Mouse (Mus musculus) urinary bladder, postnatal 36 days (tissue): ENCODE measurements around the gene Pih1d1.
"Not testable (repeated sequence)": the region's sequence is repeated elsewhere in the genome, so short reads cannot be mapped to it uniquely, and the experiment has no call there.

Experiments
- DNase-seq, 2 experiments: peaks; one replicate each; pipeline ENCODE4 v3.0.0; 2022; ENCODE audit warnings: low spot score in 2 of 2, mixed read lengths in 1 of 2

Gene Pih1d1

DNA sequence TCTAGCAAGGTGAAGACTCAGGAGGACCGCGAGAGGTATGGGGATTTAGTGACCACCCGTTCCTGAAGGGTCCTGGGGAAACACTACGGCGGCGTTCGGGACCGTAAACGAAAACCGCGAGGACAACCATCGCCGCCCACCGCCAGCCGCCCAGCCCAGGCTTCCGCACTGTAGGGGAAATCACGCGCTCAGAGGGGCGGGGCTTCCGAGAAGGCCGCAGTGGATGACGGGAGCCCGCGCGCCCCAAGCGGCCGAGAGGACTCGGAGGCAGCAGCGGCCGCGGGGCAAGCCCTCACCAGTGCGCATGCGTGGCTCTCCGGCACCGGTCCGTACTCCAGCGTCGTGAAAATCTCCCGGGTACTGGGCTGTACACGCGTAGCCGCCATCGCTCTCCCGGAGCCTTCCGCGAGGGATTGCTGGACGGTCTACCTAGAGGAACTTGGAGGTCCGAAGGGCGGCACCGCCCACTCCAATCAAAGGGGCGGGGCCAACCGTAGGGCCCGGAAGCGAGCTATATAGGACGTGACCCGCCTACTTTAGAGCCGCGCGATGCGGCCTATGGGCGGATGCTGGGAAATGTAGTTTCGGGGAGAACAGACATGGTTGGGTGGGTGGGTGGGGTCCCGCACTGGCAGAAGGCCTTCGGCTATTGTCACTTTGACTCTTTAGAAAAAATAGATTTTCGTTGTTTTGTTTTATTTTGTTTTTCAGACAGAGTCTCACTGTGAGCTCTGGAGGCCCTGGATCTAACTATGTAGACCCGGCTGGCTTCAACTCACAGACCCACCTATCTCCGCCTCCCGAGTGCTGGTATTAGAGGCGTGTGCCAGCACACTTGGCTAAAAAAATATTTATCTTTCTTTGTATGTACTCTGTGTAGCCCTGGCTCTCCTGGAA is at the start of gene Pih1d1, which contains the start of gene Aldh16a1:
TSS of gene Pih1d1 (plus strand) at position 208 of the 897 bp plus-strand sequence.
TSS of gene Aldh16a1 (minus strand) at position 489 of the 897 bp plus-strand sequence.
- peak; percentile 96 to 97 for DNase-seq

DNA sequence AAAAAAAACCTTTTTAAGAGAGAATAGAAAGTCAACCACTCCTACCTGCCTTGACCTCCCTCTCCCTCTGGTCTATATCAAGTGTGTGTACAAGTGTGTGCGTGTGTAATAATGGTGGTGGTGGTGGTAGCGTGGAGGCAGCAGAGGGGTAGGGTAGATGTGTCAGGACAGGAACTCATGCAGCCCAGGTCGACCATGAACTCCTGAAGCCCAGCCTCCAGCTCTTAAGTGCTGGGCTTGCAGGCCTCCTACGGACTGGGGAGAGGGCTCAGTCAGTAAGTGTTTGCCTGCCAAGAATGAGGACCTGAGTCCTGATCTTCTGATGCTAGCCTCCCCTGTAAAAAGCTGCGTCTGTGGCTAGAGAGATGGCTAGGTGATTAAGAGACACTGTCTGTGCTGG is 49.2 kb upstream of the Pih1d1 start:
- DNase-seq: no peak

DNA sequence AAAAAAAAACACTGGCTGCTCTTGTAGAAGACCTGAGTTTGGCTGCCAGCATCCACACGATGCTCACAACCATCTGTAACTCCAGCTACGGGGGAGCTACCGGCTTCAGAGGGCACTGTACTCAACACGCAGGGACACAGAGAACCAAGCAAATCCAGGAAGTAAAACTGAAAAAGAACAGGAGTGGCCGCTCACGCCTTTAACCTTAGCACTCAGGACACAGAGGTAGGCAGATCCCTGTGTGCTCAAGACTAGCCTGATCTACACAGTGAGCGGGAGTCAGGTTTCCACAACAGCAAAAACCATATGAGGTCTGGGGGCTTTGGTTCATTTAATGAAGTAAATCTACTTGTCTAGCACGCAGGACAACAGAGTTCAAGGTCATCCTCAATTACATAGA is 48.6 kb upstream of the Pih1d1 start:
- no peak for DNase-seq

DNA sequence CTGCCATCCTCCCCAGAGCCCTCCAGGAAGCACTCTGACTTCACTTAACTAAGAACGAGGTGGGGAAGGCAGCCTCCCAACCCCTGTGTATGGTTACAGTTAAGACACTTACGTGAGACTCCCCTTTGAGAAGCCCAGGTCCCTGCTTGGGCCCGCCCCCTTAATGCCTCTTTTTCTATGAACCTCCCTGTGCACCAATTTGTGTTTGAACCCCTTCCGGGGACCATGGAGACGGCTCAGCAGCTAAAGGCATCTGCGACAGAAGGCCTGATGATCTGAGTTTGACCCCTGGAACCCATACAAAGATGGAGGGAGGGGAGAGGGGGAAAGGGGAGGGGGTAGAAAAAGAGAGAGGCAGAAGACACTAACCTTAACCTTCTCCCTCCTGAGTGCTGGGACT is 47.7 kb upstream of the Pih1d1 start:
- no peak for DNase-seq

DNA sequence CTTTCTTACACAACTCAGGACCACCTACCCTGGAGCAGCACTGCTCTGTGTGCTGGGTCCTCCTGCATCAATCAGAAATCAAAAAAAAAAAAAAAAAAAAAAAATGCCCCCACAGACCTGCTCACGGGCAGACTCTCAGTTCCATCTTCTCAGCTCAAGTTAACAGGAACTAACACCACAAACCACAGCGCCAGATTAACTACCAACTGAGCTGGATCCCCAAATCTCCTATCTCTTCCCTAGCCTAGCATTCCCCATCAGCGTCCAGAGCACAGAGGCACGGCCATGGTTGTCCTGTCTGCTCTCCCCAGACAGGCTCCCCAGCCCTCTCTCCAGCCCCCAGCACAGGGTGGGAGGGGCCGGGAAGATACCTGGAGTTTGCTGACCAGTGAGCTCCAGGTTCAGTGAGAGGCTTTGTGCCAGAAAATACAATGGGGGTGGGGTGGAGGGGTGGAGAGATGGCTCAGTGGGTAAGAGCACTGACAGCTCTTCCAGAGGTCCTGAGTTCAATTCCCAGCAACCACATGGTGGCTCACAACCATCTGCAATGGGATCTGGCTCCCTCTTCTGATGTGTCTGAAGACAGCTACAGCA is 47.0 kb upstream of the Pih1d1 start:
- no peak for DNase-seq

DNA sequence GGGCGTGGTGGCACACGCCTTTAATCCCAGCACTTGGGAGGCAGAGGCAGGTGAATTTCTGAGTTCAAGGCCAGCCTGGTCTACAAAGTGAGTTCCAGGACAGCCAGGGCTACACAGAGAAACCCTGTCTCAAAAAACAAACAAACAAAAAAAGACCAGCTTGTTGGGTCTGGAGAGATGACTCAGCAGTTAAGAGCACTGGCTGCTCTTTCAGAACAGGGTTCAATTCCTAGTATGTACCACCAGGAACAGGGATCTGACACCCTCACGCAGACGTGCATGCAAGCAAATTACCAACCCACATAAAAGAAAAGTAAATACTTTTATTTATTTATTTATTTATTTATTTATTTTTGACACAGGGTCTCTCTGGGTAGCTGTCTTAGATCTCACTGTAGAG is 44.0 kb upstream of the Pih1d1 start:
- DNase-seq: not testable (repeated sequence)

DNA sequence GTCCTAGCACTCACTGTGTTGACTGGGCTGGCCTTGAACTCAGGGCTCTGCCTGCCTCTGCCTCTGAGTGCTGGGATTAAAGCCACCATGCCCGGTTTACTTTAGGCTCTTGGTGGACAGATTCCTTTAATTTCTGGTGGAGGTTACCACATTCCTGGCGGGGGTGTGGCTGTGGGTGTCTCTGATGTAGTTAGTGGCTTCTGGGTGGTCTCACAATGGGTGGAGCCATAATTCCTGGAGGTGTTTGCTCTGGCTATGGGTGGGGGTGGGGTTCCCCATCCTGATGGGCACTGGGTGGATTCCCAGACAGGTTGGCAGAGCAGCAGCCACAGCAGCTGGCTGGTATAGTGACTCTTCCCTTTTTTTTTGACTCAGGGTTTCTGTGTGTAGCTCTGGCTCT is 42.2 kb upstream of the Pih1d1 start:
- no peak for DNase-seq

DNA sequence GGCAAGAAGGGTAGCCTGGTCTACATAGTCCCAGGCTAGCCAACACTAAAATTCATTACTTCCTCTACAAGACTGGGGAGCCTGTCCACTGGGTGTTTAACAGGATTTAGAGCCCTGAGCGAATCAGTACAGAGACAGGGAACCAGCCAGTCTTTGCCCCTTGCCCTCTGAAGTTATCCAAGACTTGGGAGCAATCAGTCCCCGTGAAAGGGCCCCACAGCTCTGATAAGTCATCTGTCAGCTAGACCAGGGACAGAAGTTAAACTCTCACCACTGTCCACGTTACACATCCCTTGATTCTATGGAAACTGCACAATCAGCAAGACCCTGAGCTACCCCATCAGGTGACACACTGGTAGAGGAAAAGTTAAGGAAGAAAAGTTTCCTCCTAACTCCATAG is 41.6 kb upstream of the Pih1d1 start:
- DNase-seq: no peak

DNA sequence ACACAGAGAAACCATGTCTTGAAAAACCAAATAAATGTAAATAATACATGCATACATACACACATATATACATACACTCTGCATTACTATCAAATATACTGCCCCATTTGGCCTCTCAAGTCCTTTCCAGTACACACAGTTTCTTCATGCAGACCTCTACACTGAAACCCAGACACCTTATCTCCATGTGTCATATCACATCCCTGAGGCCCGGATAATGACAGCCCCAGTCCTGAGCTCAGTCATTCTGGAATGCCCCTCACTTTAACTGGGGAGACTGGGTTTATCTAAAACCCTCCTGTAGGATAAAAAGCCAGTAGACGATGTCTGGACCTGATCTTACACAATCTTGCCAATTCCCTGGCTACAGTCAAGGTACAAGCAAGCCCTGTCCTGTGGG is 40.6 kb upstream of the Pih1d1 start:
- no peak for DNase-seq

DNA sequence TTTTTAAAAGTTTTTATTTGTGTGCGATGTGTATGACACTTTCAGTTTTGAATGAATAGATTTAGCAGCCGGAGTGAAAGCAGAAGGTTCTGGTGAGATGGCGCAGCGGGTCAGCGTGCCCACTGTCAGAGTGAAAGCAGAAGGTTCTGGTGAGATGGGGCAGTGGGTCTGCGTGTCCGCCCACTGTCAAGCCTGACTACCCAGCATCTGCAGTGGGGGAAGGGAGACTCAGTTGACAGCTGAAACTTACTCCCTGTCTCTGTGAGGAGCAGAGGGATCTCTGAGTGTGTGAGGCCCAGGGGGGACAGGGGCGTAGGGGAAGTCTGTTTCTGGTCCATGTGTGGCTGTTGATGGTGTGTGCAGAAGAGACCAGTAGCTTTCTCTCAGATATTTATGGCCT is 36.5 kb upstream of the Pih1d1 start:
- DNase-seq: no peak

DNA sequence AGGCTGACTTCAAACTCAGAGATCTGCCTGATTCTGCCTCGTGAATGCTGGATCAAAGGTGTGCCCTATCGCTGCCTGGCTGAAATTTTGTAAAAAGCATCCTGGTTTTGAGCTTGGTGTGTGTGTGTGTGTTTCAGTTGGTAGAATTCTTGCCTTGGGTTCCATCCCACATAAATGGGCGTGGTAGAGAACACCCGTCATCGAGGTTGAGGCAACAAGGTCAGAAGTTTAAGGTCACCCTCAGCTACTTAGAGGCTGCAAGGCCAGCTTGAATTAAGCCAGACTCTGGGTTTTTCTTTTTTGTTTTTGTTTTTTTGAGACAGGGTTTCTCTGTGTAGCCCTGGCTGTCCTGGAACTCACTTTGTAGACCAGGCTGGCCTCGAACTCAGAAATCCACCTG is 35.8 kb upstream of the Pih1d1 start:
- no peak for DNase-seq

DNA sequence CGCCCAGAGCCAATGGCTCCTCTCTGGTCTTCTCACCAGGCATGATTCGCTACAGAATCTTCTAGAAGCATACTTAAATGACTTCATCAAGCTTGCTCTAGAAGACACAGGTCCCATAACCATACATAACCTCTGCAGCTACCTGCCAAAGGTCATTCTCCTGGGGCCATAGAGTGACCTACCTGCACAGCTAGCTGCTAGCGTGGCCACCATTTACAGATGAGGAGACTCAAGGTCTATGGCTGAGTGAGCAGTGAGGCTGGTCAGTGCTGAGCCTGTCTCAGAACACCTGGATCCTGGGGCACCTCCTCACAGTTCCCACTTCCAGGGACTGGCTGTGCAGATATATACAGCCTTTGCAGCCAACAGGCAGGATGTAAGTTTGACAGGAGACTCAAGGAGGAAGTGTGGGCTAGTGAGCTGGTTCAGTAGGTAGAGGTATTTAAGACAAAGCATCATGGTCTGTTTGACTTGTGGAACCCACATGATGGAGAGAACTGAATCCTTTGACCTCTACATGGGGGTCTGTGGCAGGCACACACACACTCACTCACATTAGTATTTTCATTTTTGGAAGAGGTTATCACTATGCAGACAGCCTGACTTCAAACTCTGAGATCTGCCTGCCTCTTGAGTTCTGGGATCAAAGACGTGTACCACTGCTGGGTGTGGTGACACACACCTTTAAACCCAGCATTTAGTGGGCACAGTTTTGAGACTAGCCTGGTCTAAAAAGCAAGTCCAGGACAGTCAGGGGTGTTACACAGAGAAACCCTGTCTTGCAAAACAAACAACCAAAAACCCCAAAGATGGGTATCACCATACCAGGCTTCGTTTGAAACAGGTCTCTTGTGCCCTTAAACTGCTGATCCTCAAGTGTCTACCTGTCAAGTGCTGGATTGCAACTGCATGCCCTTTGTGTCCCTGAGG is 34.1 kb upstream of the Pih1d1 start:
- no peak for DNase-seq

DNA sequence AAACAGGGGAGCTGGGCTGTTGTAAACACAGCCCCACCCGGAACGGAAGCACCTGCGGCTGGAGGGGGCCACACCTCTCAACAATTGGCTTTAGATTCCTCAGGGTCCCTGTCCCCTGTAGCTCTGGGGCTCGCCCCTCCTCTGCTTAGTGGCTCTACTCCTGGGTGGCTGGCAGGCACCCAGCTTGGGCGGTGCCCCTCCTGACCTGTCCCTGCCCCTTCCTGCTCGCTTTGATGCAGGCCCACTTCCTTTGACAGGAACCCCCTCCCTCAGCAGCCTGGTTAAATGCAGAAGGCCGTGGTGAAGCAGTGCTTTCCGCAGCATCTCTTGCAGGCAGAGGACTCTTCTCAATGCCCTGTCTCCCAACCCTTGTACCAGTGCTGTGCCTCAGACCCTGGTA is 32.7 kb upstream of the Pih1d1 start:
- peak in 1 of 2 experiments; percentile 55 for DNase-seq

DNA sequence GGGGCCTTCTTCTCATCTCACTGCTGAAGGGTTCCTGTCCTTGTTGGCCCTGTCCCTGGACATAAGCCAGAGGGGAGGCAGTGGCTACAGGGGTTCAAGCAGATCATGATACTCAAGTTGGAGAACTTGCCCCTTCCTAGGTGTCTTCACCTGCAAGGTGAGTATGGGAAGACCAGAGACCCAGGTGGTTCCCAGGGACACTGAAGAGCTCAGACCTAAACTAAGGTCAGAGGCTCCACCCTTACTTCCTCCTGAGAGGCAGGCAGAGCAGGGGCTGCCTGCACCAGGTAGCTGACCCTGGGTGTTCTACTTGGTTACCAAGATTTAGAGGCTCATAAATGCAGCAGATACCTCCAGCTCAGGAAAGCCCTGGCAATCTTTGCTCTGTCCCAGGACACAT is 32.1 kb upstream of the Pih1d1 start:
- no peak for DNase-seq

DNA sequence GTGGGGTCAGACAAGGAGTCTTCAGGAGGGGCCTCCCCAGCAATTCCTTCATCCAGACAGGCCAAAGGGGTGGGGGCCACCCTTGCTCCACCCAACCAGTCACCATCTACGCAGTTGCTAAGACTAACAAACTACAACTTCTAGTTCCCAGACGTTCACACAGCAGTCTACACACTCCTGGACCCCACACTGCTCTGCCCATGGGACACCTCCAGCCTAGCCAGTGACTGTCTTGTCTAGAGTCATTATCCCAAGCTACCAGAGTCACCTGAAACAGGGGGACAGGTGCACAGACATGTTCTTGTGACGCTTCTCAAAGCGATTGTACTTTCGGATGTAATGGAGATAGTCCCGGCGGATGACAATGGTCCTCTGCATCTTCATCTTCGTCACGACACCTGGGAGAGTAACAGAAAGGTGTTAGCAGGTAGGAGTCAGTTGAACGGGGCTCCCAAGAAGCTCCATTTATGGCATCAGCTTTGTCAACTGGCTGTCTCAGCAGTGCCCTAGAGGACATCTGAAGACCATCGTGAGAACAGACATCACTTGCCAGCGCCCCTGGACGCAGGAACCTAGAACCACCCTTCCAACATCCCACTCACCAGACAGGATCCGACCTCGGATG is 31.4 kb upstream of the Pih1d1 start:
- no peak for DNase-seq

DNA sequence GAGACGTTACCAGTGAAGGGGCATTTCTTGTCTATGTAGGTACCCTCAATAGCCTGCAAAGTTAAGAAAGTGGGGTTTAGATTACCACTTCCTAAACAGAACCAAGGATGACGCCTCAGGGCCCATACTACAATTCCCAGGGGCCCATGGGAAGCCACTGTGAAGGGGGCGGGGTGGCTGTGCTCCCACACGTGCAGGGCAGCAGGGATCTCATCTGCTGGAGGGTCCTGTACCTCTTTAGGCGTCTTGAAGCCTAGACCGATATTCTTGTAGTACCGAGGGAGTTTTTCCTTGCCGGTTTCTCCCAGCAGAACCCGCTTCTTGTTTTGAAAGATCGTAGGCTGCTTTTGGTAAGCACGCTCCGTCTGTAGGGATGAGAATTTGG is 30.9 kb upstream of the Pih1d1 start:
- DNase-seq: no peak

DNA sequence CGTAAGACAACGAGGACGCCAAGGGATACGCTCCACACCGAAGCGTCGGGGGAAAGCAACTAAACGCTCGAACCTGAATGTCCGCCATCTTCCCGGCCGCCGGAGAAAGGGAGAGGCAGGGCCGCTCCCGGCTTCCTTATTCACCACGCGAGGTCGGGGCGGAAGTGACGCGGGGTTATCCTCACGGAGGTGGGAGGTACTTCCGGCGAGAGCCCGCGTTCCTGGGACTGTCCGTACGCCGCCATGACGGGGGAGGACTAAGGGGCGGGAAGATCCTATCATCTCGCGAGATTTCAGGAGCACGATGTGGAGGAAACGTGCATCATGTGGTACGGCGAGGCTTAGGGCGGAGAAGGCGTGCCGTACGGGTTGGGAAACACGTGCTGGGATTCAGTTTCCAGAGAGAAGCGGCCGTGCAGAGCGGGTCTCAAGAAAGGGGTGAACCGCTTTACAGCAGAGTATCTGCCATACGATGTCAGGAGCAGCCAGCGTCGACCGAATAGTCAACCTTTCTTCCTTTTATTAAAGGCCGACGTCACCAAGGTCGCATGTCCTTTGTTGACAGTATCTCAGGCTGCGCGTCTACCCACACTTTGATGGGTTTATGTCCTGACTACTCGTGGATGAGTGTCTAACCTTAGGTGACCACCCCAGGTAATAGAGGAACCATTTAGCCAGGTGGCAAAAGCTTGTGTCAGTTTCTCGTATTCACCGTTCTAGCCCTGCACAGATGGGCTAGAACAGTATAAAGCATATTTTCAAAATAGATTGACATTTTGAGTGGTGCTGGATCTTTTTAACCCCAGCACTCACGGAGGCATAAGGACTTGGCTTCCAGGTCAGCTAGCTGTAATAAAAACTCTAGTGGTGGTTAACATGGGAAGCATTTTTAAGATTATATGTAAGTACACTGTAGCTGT is 29.6 kb upstream of the Pih1d1 start, which contains the start of gene Rps11:
TSS of gene Rps11 (minus strand) at position 216 of the 920 bp plus-strand sequence.
- peak; percentile 99 for DNase-seq

DNA sequence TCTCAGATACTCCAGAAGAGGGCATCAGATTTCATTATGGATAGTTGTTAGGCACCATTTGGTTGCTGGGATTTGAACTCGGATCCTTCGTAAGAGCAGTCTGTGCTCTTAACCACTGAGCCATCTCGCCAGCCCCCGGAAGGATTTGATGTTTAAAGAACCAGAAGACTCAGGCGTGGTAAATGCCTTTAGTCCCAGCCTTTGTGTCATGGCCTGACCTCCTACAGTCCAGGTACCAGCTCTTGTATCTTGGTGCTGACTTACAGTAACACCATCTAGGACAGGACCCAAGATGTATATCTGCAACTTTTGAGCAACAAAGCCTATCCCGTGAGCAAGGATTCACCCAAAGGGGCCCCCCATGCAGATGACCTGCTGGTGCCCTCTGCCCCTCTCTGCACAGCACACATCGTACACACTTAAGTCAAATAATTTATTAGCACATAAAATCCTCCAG is 28.9 kb upstream of the Pih1d1 start:
- no peak for DNase-seq

DNA sequence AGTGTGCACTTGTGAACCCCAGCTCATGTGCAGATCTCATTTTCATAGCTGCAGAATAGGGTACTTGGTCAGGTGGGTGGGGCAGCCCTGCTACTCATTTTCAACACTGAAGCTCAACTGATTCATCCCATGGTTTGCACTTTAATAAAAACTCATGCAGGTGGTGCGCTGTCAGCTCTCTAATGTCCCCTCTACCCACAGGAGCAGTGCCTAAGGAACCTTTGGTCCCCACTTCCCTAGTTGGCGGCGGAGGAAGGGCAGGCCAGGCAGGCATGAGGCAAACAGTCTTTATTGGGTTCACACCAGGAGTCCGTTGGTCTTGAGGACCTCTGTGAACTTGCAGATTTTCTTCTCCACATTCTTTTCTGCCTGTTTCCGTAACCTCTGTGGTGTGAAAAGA is 28.5 kb upstream of the Pih1d1 start:
- not testable (repeated sequence) for DNase-seq

DNA sequence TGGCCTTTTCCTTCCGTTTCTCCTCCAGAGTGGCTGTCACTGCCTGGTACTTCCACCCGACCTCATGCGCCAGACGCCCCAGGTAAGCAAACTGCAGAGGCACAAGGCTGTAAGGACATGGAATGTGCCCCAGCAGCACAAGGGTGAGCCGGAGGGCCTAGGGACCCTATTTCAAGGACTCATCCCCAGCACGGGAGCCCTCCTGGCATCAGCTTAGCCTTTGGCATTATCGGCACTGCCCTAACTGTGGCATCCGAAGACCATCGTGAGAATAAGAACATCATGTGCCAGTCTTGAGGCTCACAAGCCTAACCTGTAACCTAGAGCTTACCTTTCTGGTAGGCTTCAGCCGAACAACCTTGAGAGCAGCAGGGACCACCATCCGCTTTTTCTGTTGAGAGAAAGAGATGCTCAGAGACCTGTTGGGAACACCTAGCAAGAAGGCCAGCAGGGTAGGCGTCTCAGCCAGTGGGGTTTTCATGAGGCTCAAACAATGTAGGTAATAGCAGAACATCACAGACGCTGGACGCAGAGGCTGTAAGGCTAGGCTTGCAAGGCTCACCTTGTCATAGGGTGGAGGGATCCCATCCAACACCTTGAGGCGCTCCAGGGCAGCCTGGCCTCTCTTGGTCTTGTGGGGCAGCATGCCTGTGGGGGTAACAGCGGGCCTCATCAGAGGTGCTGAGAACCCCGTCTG is 27.8 kb upstream of the Pih1d1 start:
- DNase-seq: no peak
